ENCODE assay signal across 20 mouse cellular contexts in genomic region chr17:7663896-7664880, GRCm38 (mm10).
DNase-seq lines count a peak whose midpoint lies in the region; ATAC-seq and TF ChIP-seq lines count a peak whose summit lies in the region.
"Had no signal": no experiment of that assay in that cellular context is flagged by ENCODE, and none has a peak within 500 bp of the region (broad histone marks: within the 10 kb centered on the region; RNA-seq: fewer than 3 reads in every experiment).

No protein-coding gene starts in this region.

- no peak overlapping the region for H3K4me2 ChIP-seq in limb, embryonic 14.5 days (replicated peaks; ENCODE audit: low read depth, low read length, severe bottlenecking)
- no peak overlapping the region for H3K4me2 ChIP-seq in intestine, postnatal 0 days (replicated peaks; ENCODE audit: low read depth)
- H3K4me2 ChIP-seq: embryonic facial prominence, embryonic 13.5 days; forebrain, embryonic 12.5 days; liver, embryonic 12.5 days; lung, embryonic 15.5 days; neural tube, embryonic 12.5 days had no signal

- no peaks in the 10 kb centered on the region for H3K27me3 ChIP-seq in limb, embryonic 14.5 days (ENCODE audit: control insufficient read depth, insufficient read depth, low read length)
- H3K27me3 ChIP-seq in limb, embryonic 10.5 days (ENCODE audit: low read depth, poor library complexity, severe bottlenecking) = no peaks in the 10 kb centered on the region
- no peaks in the 10 kb centered on the region for H3K27me3 ChIP-seq in heart, embryonic 10.5 days (ENCODE audit: insufficient read depth, poor library complexity, severe bottlenecking)
- H3K27me3 ChIP-seq in intestine, postnatal 0 days (replicated peaks; ENCODE audit: control insufficient read depth, insufficient read depth, low read length) = no peaks in the 10 kb centered on the region
- H3K27me3 ChIP-seq: forebrain, embryonic 12.5 days; liver, embryonic 12.5 days; lung, embryonic 15.5 days; megakaryocyte, embryonic 14.5 days; neural tube, embryonic 12.5 days had no signal

- no peak for TF ChIP-seq POLR2A in limb, embryonic 14.5 days (IDR thresholded peaks at IDR 0.05; ENCODE audit: borderline replicate concordance, extremely low read depth, insufficient read depth, insufficient read length)

- H3K9me3 ChIP-seq in limb, embryonic 14.5 days (ENCODE audit: control insufficient read depth, low read length) = no peaks in the 10 kb centered on the region
- no peaks in the 10 kb centered on the region for H3K9me3 ChIP-seq in limb, embryonic 10.5 days (replicated peaks)
- H3K9me3 ChIP-seq in heart, embryonic 10.5 days = no peaks in the 10 kb centered on the region
- no peaks in the 10 kb centered on the region for H3K9me3 ChIP-seq in intestine, postnatal 0 days (ENCODE audit: control insufficient read depth)
- H3K9me3 ChIP-seq: embryonic facial prominence, embryonic 13.5 days; forebrain, embryonic 12.5 days; G1E; hindbrain, embryonic 10.5 days; liver, embryonic 12.5 days; lung, embryonic 15.5 days; megakaryocyte, embryonic 14.5 days; neural tube, embryonic 12.5 days had no signal

- H3K27ac ChIP-seq in limb, embryonic 14.5 days (replicated peaks; ENCODE audit: low read depth, low read length) = 0 out of 2 replicates have a peak overlapping the region, but pooled peaks have one; percentile 39
- H3K27ac ChIP-seq in limb, embryonic 10.5 days = no peak overlapping the region
- peak overlapping the region; percentile 81 for H3K27ac ChIP-seq in gastrocnemius, adult 2 months
- no peak overlapping the region for H3K27ac ChIP-seq in heart, embryonic 10.5 days
- H3K27ac ChIP-seq in intestine, postnatal 0 days (ENCODE audit: low read depth, low read length) = no peak overlapping the region
- H3K27ac ChIP-seq: embryonic facial prominence, embryonic 13.5 days; forebrain, embryonic 12.5 days; hindbrain, embryonic 10.5 days; liver, embryonic 12.5 days; lung, embryonic 15.5 days; neural tube, embryonic 12.5 days had no signal

- no peak for ATAC-seq in limb, embryonic 14.5 days (ENCODE audit: low FRiP score, low read depth)
- ATAC-seq in intestine, postnatal 0 days = no peak
- ATAC-seq: inflammation-experienced regulatory T-cells, adult 6 months; liver, embryonic 12.5 days had no signal

- no peaks in the 10 kb centered on the region for H3K36me3 ChIP-seq in limb, embryonic 14.5 days (ENCODE audit: control insufficient read depth, insufficient read depth, low read length)
- no peaks in the 10 kb centered on the region for H3K36me3 ChIP-seq in limb, embryonic 10.5 days
- H3K36me3 ChIP-seq in heart, embryonic 10.5 days = no peaks in the 10 kb centered on the region
- H3K36me3 ChIP-seq in intestine, postnatal 0 days (ENCODE audit: control insufficient read depth, insufficient read depth) = no peaks in the 10 kb centered on the region
- H3K36me3 ChIP-seq: embryonic facial prominence, embryonic 13.5 days; forebrain, embryonic 12.5 days; G1E; hindbrain, embryonic 10.5 days; liver, embryonic 12.5 days; lung, embryonic 15.5 days; neural tube, embryonic 12.5 days had no signal

- DNase-seq in limb, embryonic 14.5 days (ENCODE audit: low spot score) = peak; percentile 32
- DNase-seq in limb, embryonic 10.5 days (ENCODE audit: low spot score) = no peak
- peak; percentile 84 for DNase-seq in gastrocnemius, adult 2 months
- DNase-seq in heart, embryonic 10.5 days (ENCODE audit: low spot score) = peak; percentile 58
- DNase-seq in skeletal muscle tissue, adult 2 months (ENCODE audit: low read depth, low spot score) = peak; percentile 77
- DNase-seq in thymus, postnatal 14 days = no peak
- no peak for DNase-seq in kidney, adult 11 months
- DNase-seq: cerebellum, adult 11-12 months; kidney, postnatal 25 days; right cerebral cortex, postnatal 25 days had no signal

- no peak overlapping the region for H3K9ac ChIP-seq in limb, embryonic 14.5 days (ENCODE audit: low read depth, low read length, severe bottlenecking)
- H3K9ac ChIP-seq in intestine, postnatal 0 days (ENCODE audit: low read depth, low read length) = no peak overlapping the region
- H3K9ac ChIP-seq: embryonic facial prominence, embryonic 13.5 days; forebrain, embryonic 12.5 days; liver, embryonic 12.5 days; lung, embryonic 15.5 days; neural tube, embryonic 12.5 days had no signal

- no peaks in the 10 kb centered on the region for H3K4me1 ChIP-seq in limb, embryonic 14.5 days (ENCODE audit: control insufficient read depth, insufficient read depth, low read length)
- no peaks in the 10 kb centered on the region; the same call in 1 of the 2 replicates for H3K4me1 ChIP-seq in limb, embryonic 10.5 days
- H3K4me1 ChIP-seq in heart, embryonic 10.5 days = peaks cover 10% of the 10 kb centered on the region; the same call in 1 of the 2 replicates
- H3K4me1 ChIP-seq in intestine, postnatal 0 days (replicated peaks; ENCODE audit: control insufficient read depth, insufficient read depth, low read length) = no peaks in the 10 kb centered on the region
- H3K4me1 ChIP-seq: forebrain, embryonic 12.5 days; hindbrain, embryonic 10.5 days; liver, embryonic 12.5 days; megakaryocyte, embryonic 14.5 days had no signal

- intact Hi-C loops in gastrocnemius, adult 2 months (cut with DNase I) = no loop called here

- WGBS in limb, embryonic 14.5 days = 68% methylated on average over 7 of the region's 7 CpGs
- WGBS in limb, embryonic 10.5 days = 93% methylated on average over 7 of the region's 7 CpGs
- 82% methylated on average over 7 of the region's 7 CpGs for WGBS in heart, embryonic 10.5 days
- WGBS in intestine, postnatal 0 days = 83% methylated on average over 7 of the region's 7 CpGs

- TF ChIP-seq CTCF in gastrocnemius, adult 2 months (IDR thresholded peaks at IDR 0.05) = no peak
- TF ChIP-seq CTCF in intestine, postnatal 0 days (IDR thresholded peaks at IDR 0.05; ENCODE audit: low read depth) = no peak

- no peak overlapping the region for H3K4me3 ChIP-seq in limb, embryonic 14.5 days (replicated peaks; ENCODE audit: low read length)
- H3K4me3 ChIP-seq in limb, embryonic 10.5 days = no peak overlapping the region
- no peak overlapping the region for H3K4me3 ChIP-seq in gastrocnemius, adult 2 months
- H3K4me3 ChIP-seq in heart, embryonic 10.5 days = no peak overlapping the region
- H3K4me3 ChIP-seq in intestine, postnatal 0 days (ENCODE audit: low read depth, low read length) = no peak overlapping the region
- H3K4me3 ChIP-seq: embryonic facial prominence, embryonic 13.5 days; forebrain, embryonic 12.5 days; hindbrain, embryonic 10.5 days; liver, embryonic 12.5 days; lung, embryonic 15.5 days; megakaryocyte, embryonic 14.5 days; neural tube, embryonic 12.5 days had no signal

Comparison
In these comparisons a context has a peak if more than half of its experiments do, and no peak if none do; other contexts are left out.
1. DNase-seq: peak in limb, embryonic 14.5 days (single experiment), gastrocnemius, adult 2 months (single experiment), heart, embryonic 10.5 days (single experiment) and skeletal muscle tissue, adult 2 months (single experiment); none in limb, embryonic 10.5 days (single experiment), thymus, postnatal 14 days (single experiment) and kidney, adult 11 months (single experiment).
2. H3K27ac ChIP-seq: peak in limb, embryonic 14.5 days (single experiment) and gastrocnemius, adult 2 months (single experiment); none in limb, embryonic 10.5 days (single experiment), heart, embryonic 10.5 days (single experiment) and intestine, postnatal 0 days (single experiment).